Mouse (Mus musculus) cerebellum, adult 2 months (tissue): ENCODE data around the gene Klrb1f.
"Not testable (repeated sequence)": the region's sequence is repeated elsewhere in the genome, so short reads cannot be mapped to it uniquely, and the experiment has no call there.

Source experiments
- CTCF ChIP-seq: fragments of 200-500 bp; IDR thresholded peaks from 2 replicates; pipeline ENCODE4 v1.5.1; 2011; ENCODE audit warnings: low read depth, mild to moderate bottlenecking, control low read depth, low read length, moderate library complexity, borderline replicate concordance; ENCODE audit not compliant: insufficient read depth
- POLR2A ChIP-seq: fragments of 200-500 bp; IDR thresholded peaks from 2 replicates; pipeline ENCODE4 v1.6.1; 2011; ENCODE audit warnings: low read length, control low read depth, borderline replicate concordance; ENCODE audit not compliant: insufficient read depth

GRCm38 (mm10) chr6:129012012-129012411 is 33.7 kb upstream of the Klrb1f start:
- TF ChIP-seq CTCF, POLR2A: not testable (repeated sequence)
